Mouse (Mus musculus): ENCODE data around the gene Ccr10.

Ccr10 gene

GRCm38 (mm10) chr11:101176933-101177773 is 1.9 kb upstream of the Ccr10 start:
- TF ChIP-seq CTCF (conservative IDR thresholded peaks at IDR 0.05; ENCODE audit: low read length) (peak; percentile 39), NANOG (IDR thresholded peaks at IDR 0.05; ENCODE audit: borderline replicate concordance, low read length) (no peak), POU5F1 (IDR thresholded peaks at IDR 0.05; ENCODE audit: borderline replicate concordance, low read length) (no peak)
- Histone ChIP-seq H3K9me3 (ENCODE audit: low read length) (no peaks in the 10 kb centered on the region), H3K4me3 (replicated peaks; ENCODE audit: low read length) (0 out of 2 replicates have a peak overlapping the region, but pooled peaks have one; percentile 60), H3K4me1 (replicated peaks; ENCODE audit: low read depth, low read length) (peaks cover 73% of the 10 kb centered on the region), H3K36me3 (ENCODE audit: insufficient read depth, low read length) (no peaks in the 10 kb centered on the region), H3K27me3 (ENCODE audit: insufficient read depth, low read length) (peaks cover 84% of the 10 kb centered on the region)

DNA sequence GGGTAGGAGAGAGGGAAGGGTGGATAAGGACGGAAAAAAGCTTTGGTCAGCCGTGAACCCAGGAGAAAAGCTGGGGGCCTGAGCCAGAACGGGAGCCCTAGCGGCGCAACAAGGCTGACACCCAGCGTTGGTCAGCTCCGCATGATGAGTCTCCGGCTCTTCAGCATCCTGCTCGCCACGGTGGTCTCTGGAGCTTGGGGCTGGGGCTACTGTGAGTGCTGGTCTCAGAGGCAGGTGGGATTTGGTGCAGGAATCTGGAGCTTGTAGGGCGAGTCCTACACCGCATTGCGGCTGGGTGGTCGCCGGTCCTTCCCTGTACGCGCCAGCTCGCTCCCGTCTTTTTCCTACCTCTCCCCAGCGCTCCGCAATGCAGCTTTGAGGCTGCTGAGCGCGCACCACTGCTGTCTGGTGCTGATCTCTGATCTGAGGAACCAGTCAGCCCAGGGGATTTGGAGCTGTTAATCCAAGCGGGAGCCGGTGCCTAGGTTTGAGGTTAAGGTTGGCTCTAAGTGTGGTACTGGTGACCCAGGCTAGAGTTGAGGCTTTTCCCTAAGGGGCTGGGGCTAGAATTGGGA is 961 bp upstream of the Ccr10 start:
- Histone ChIP-seq H3K36me3 (ENCODE audit: insufficient read depth, low read length) (no peaks in the 10 kb centered on the region), H3K9me3 (ENCODE audit: low read length) (no peaks in the 10 kb centered on the region), H3K4me1 (replicated peaks; ENCODE audit: low read depth, low read length) (peaks cover 79% of the 10 kb centered on the region), H3K4me3 (replicated peaks; ENCODE audit: low read length) (peak overlapping the region; percentile 60), H3K27me3 (ENCODE audit: insufficient read depth, low read length) (peaks cover 79% of the 10 kb centered on the region)
- TF ChIP-seq POU5F1 (IDR thresholded peaks at IDR 0.05; ENCODE audit: borderline replicate concordance, low read length) (no peak), CTCF (conservative IDR thresholded peaks at IDR 0.05; ENCODE audit: low read length) (0 out of 2 replicates have a peak, but pooled peaks have one; percentile 2)

- peaks cover 83% of the 10 kb centered on the region for H3K27me3 ChIP-seq (ENCODE audit: insufficient read depth, low read length)
- peaks cover 80% of the 10 kb centered on the region for H3K4me1 ChIP-seq (replicated peaks; ENCODE audit: low read depth, low read length)
- H3K4me3 ChIP-seq (replicated peaks; ENCODE audit: low read length), result peak overlapping the region; percentile 60; the same call in 1 of the 2 replicates
- H3K9me3 ChIP-seq (ENCODE audit: low read length), result no peaks in the 10 kb centered on the region
- TF ChIP-seq NANOG (IDR thresholded peaks at IDR 0.05; ENCODE audit: borderline replicate concordance, low read length), result no peak
- TF ChIP-seq CTCF (conservative IDR thresholded peaks at IDR 0.05; ENCODE audit: low read length), result no peak
- no peak for TF ChIP-seq POU5F1 (IDR thresholded peaks at IDR 0.05; ENCODE audit: borderline replicate concordance, low read length)
- no peaks in the 10 kb centered on the region for H3K36me3 ChIP-seq (ENCODE audit: insufficient read depth, low read length)
Observed at GRCm38 (mm10) chr11:101175636-101176116, 433 bp upstream of the Ccr10 start.

DNA sequence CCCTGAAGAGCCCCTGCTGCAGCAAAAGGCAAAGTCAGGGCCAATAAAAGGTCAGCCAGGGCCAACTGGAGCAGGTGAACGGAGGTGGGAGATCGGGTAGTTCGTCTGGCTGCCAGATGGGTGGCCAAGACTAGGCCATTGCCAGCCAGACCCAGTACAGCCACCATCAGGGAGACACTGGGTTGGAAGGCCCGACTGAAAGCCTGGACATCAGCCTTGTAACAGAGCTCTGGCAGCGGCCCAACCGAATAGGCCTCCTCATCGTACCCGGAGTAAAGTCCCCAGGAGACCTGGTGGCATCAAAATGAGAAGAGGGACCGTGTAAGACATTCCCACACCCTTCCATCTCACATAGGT is 876 bp downstream of the Ccr10 start:
- H3K4me1 ChIP-seq (replicated peaks; ENCODE audit: low read depth, low read length), result peaks cover 87% of the 10 kb centered on the region
- TF ChIP-seq POU5F1 (IDR thresholded peaks at IDR 0.05; ENCODE audit: borderline replicate concordance, low read length), result no peak
- no peak for TF ChIP-seq CTCF (conservative IDR thresholded peaks at IDR 0.05; ENCODE audit: low read length)
- no peak for TF ChIP-seq NANOG (IDR thresholded peaks at IDR 0.05; ENCODE audit: borderline replicate concordance, low read length)
- no peaks in the 10 kb centered on the region for H3K36me3 ChIP-seq (ENCODE audit: insufficient read depth, low read length)
- H3K27me3 ChIP-seq (ENCODE audit: insufficient read depth, low read length), result peaks cover 91% of the 10 kb centered on the region
- H3K4me3 ChIP-seq (replicated peaks; ENCODE audit: low read length), result peak overlapping the region; percentile 62
- H3K9me3 ChIP-seq (ENCODE audit: low read length), result no peaks in the 10 kb centered on the region

GRCm38 (mm10) chr11:101173631-101174388 is 1.4 kb downstream of the Ccr10 start:
- Histone ChIP-seq H3K27me3 (ENCODE audit: insufficient read depth, low read length) (peaks cover 91% of the 10 kb centered on the region), H3K4me1 (replicated peaks; ENCODE audit: low read depth, low read length) (peaks cover 84% of the 10 kb centered on the region), H3K9me3 (ENCODE audit: low read length) (no peaks in the 10 kb centered on the region), H3K4me3 (replicated peaks; ENCODE audit: low read length) (peak overlapping the region; percentile 62), H3K36me3 (ENCODE audit: insufficient read depth, low read length) (no peaks in the 10 kb centered on the region)
- TF ChIP-seq POU5F1 (IDR thresholded peaks at IDR 0.05; ENCODE audit: borderline replicate concordance, low read length), result no peak
- no peak for TF ChIP-seq NANOG (IDR thresholded peaks at IDR 0.05; ENCODE audit: borderline replicate concordance, low read length)
- TF ChIP-seq CTCF (conservative IDR thresholded peaks at IDR 0.05; ENCODE audit: low read length), result 0 out of 2 replicates have a peak, but pooled peaks have one; percentile 11

- H3K9me3 ChIP-seq (ENCODE audit: low read length), result no peaks in the 10 kb centered on the region
- H3K36me3 ChIP-seq (ENCODE audit: insufficient read depth, low read length), result no peaks in the 10 kb centered on the region
- H3K4me3 ChIP-seq (replicated peaks; ENCODE audit: low read length), result peak overlapping the region; percentile 62
- H3K27me3 ChIP-seq (ENCODE audit: insufficient read depth, low read length), result peaks cover 91% of the 10 kb centered on the region
- no peak for TF ChIP-seq POU5F1 (IDR thresholded peaks at IDR 0.05; ENCODE audit: borderline replicate concordance, low read length)
- TF ChIP-seq CTCF (conservative IDR thresholded peaks at IDR 0.05; ENCODE audit: low read length), result no peak
- TF ChIP-seq NANOG (IDR thresholded peaks at IDR 0.05; ENCODE audit: borderline replicate concordance, low read length), result no peak
- peaks cover 77% of the 10 kb centered on the region for H3K4me1 ChIP-seq (replicated peaks; ENCODE audit: low read depth, low read length)
Observed at GRCm38 (mm10) chr11:101173112-101173511, 2.1 kb downstream of the Ccr10 start.

- peaks cover 3% of the 10 kb centered on the region for H3K36me3 ChIP-seq (ENCODE audit: insufficient read depth, low read length)
- H3K4me3 ChIP-seq (replicated peaks; ENCODE audit: low read length), result peak overlapping the region; percentile 82
- no peaks in the 10 kb centered on the region for H3K9me3 ChIP-seq (ENCODE audit: low read length)
- no peak for TF ChIP-seq POU5F1 (IDR thresholded peaks at IDR 0.05; ENCODE audit: borderline replicate concordance, low read length)
- no peak for TF ChIP-seq NANOG (IDR thresholded peaks at IDR 0.05; ENCODE audit: borderline replicate concordance, low read length)
- no peak for TF ChIP-seq CTCF (conservative IDR thresholded peaks at IDR 0.05; ENCODE audit: low read length)
- peaks cover 91% of the 10 kb centered on the region for H3K27me3 ChIP-seq (ENCODE audit: insufficient read depth, low read length)
- peaks cover 76% of the 10 kb centered on the region for H3K4me1 ChIP-seq (replicated peaks; ENCODE audit: low read depth, low read length)
Observed at GRCm38 (mm10) chr11:101172434-101172815, 2.8 kb downstream of the Ccr10 start.

Measured in E14TG2a.4 (cell line).